Mouse (Mus musculus): Measurements from ENCODE around the gene Gata1. TPM values are rescaled to one million over a fixed set of nuclear protein-coding genes. Genes with fewer than 3 reads are reported as not detected.
"Not testable (repeated sequence)": the region's sequence is repeated elsewhere in the genome, so short reads cannot be mapped to it uniquely, and the experiment has no call there.

Gata1 gene
- polyA plus RNA-seq, 1 experiment from 2014 or later: 1.6 TPM

- no peak overlapping the region for H3K4me2 ChIP-seq
- DNase-seq (no peak), ATAC-seq (ENCODE audit: insufficient read depth) (no peak)
- H3K27ac ChIP-seq (ENCODE audit: low read depth): no peak overlapping the region
- no peaks in the 10 kb centered on the region for H3K36me3 ChIP-seq (ENCODE audit: insufficient read depth)
- no peak overlapping the region for H3K9ac ChIP-seq
- no peaks in the 10 kb centered on the region for H3K27me3 ChIP-seq (ENCODE audit: insufficient read depth, low read length)
- 94% methylated on average over 6 of the region's 6 CpGs for WGBS
- H3K9me3 ChIP-seq (ENCODE audit: low read depth, low read length): no peaks in the 10 kb centered on the region
- no peak for TF ChIP-seq CTCF (IDR thresholded peaks at IDR 0.05; ENCODE audit: low read depth)
- H3K4me3 ChIP-seq (ENCODE audit: low read depth, low read length): no peak overlapping the region
- no peaks in the 10 kb centered on the region for H3K4me1 ChIP-seq (ENCODE audit: insufficient read depth)
Measured at GRCm38 (mm10) chrX:7937667-7938066, 40.2 kb downstream of the Gata1 start.

- DNase-seq: no peak
- no peak overlapping the region for H3K4me2 ChIP-seq
- no peak for ATAC-seq (ENCODE audit: insufficient read depth)
- H3K4me1 ChIP-seq (ENCODE audit: insufficient read depth): no peaks in the 10 kb centered on the region
- H3K4me3 ChIP-seq (ENCODE audit: low read depth, low read length): no peak overlapping the region
- 52% methylated on average over 11 of the region's 11 CpGs for WGBS
- H3K27ac ChIP-seq (ENCODE audit: low read depth): no peak overlapping the region
- TF ChIP-seq CTCF (IDR thresholded peaks at IDR 0.05; ENCODE audit: low read depth): peak; percentile 35; the same call in 1 of the 2 replicates
- 0 out of 2 replicates have a peak, but pooled peaks cover under 1% of the 10 kb centered on the region for H3K36me3 ChIP-seq (ENCODE audit: insufficient read depth)
- H3K27me3 ChIP-seq (ENCODE audit: insufficient read depth, low read length): no peaks in the 10 kb centered on the region
- H3K9me3 ChIP-seq (ENCODE audit: low read depth, low read length): no peaks in the 10 kb centered on the region
- H3K9ac ChIP-seq: no peak overlapping the region
Measured at GRCm38 (mm10) chrX:7936874-7937273, 41.0 kb downstream of the Gata1 start.

- WGBS: 11% methylated on average over 14 of the region's 19 CpGs
- no peak within 1 kb of the TSS for H3K4me2 ChIP-seq
- 0 out of 2 replicates have a peak, but pooled peaks cover 13% of the 10 kb centered on the region for H3K36me3 ChIP-seq (ENCODE audit: insufficient read depth)
- H3K27ac ChIP-seq (ENCODE audit: low read depth): no peak within 1 kb of the TSS
- no peaks in the 10 kb centered on the region for H3K4me1 ChIP-seq (ENCODE audit: insufficient read depth)
- no peaks in the 10 kb centered on the region for H3K9me3 ChIP-seq (ENCODE audit: low read depth, low read length)
- H3K27me3 ChIP-seq (ENCODE audit: insufficient read depth, low read length): peaks cover 41% of the 10 kb centered on the region
- no peak within 1 kb of the TSS for H3K4me3 ChIP-seq (ENCODE audit: low read depth, low read length)
- ATAC-seq (ENCODE audit: insufficient read depth) (no peak), DNase-seq (no peak)
- no peak within 1 kb of the TSS for H3K9ac ChIP-seq
- no peak for TF ChIP-seq CTCF (IDR thresholded peaks at IDR 0.05; ENCODE audit: low read depth)
Measured at GRCm38 (mm10) chrX:7928270-7928790, 49.5 kb downstream of the Gata1 start, which contains the start of gene Eras. Gene Eras, minus strand, starts transcription at chrX:7928607.

GRCm38 (mm10) chrX:7927116-7927515, 50.8 kb downstream of the Gata1 start:
- Histone ChIP-seq H3K27ac (ENCODE audit: low read depth) (no peak overlapping the region), H3K4me3 (ENCODE audit: low read depth, low read length) (no peak overlapping the region), H3K9me3 (ENCODE audit: low read depth, low read length) (no peaks in the 10 kb centered on the region), H3K4me2 (no peak overlapping the region), H3K36me3 (ENCODE audit: insufficient read depth) (0 out of 2 replicates have a peak, but pooled peaks cover 13% of the 10 kb centered on the region), H3K4me1 (ENCODE audit: insufficient read depth) (no peaks in the 10 kb centered on the region), H3K9ac (no peak overlapping the region), H3K27me3 (ENCODE audit: insufficient read depth, low read length) (peaks cover 53% of the 10 kb centered on the region)
- 16% methylated on average over 10 of the region's 10 CpGs for WGBS
- DNase-seq: no peak
- no peak for TF ChIP-seq CTCF (IDR thresholded peaks at IDR 0.05; ENCODE audit: low read depth)
- ATAC-seq (ENCODE audit: insufficient read depth): no peak

GRCm38 (mm10) chrX:7926266-7926665, 51.6 kb downstream of the Gata1 start:
- H3K4me2 ChIP-seq: no peak overlapping the region
- no peaks in the 10 kb centered on the region for H3K4me1 ChIP-seq (ENCODE audit: insufficient read depth)
- H3K36me3 ChIP-seq (ENCODE audit: insufficient read depth): 0 out of 2 replicates have a peak, but pooled peaks cover 7% of the 10 kb centered on the region
- no peak overlapping the region for H3K27ac ChIP-seq (ENCODE audit: low read depth)
- no peak for DNase-seq
- ATAC-seq (ENCODE audit: insufficient read depth): no peak
- no peaks in the 10 kb centered on the region for H3K9me3 ChIP-seq (ENCODE audit: low read depth, low read length)
- H3K4me3 ChIP-seq (ENCODE audit: low read depth, low read length): no peak overlapping the region
- 61% methylated on average over 6 of the region's 6 CpGs for WGBS
- H3K27me3 ChIP-seq (ENCODE audit: insufficient read depth, low read length): peaks cover 60% of the 10 kb centered on the region
- H3K9ac ChIP-seq: no peak overlapping the region
- no peak for TF ChIP-seq CTCF (IDR thresholded peaks at IDR 0.05; ENCODE audit: low read depth)

GRCm38 (mm10) chrX:7922032-7922431, 55.8 kb downstream of the Gata1 start:
- DNase-seq (no peak), ATAC-seq (ENCODE audit: insufficient read depth) (no peak)
- no peaks in the 10 kb centered on the region for H3K9me3 ChIP-seq (ENCODE audit: low read depth, low read length)
- no peak overlapping the region for H3K27ac ChIP-seq (ENCODE audit: low read depth)
- no peak for TF ChIP-seq CTCF (IDR thresholded peaks at IDR 0.05; ENCODE audit: low read depth)
- peaks cover 62% of the 10 kb centered on the region for H3K27me3 ChIP-seq (ENCODE audit: insufficient read depth, low read length)
- H3K36me3 ChIP-seq (ENCODE audit: insufficient read depth): no peaks in the 10 kb centered on the region
- H3K4me1 ChIP-seq (ENCODE audit: insufficient read depth): no peaks in the 10 kb centered on the region
- H3K4me3 ChIP-seq (ENCODE audit: low read depth, low read length): peak overlapping the region; percentile 19
- H3K4me2 ChIP-seq: peak overlapping the region; percentile 46
- H3K9ac ChIP-seq: no peak overlapping the region
- WGBS: 7% methylated on average over 37 of the region's 48 CpGs

- H3K4me3 ChIP-seq (ENCODE audit: low read depth, low read length): peak within 1 kb of the TSS; percentile 15
- H3K4me2 ChIP-seq: peak within 1 kb of the TSS; percentile 45
- no peaks in the 10 kb centered on the region for H3K4me1 ChIP-seq (ENCODE audit: insufficient read depth)
- peak; percentile 35; the same call in 1 of the 2 replicates for ATAC-seq (ENCODE audit: insufficient read depth)
- peak; percentile 4 for DNase-seq
- H3K9ac ChIP-seq: no peak within 1 kb of the TSS
- 8% methylated on average over 30 of the region's 40 CpGs for WGBS
- H3K27me3 ChIP-seq (ENCODE audit: insufficient read depth, low read length): peaks cover 49% of the 10 kb centered on the region
- no peaks in the 10 kb centered on the region for H3K36me3 ChIP-seq (ENCODE audit: insufficient read depth)
- no peak for TF ChIP-seq CTCF (IDR thresholded peaks at IDR 0.05; ENCODE audit: low read depth)
- H3K9me3 ChIP-seq (ENCODE audit: low read depth, low read length): no peaks in the 10 kb centered on the region
- H3K27ac ChIP-seq (ENCODE audit: low read depth): no peak within 1 kb of the TSS
Measured at GRCm38 (mm10) chrX:7919601-7920383, 58.1 kb downstream of the Gata1 start, which contains the start of gene Pcsk1n. Gene Pcsk1n, plus strand, starts transcription at chrX:7919822.

GRCm38 (mm10) chrX:7917960-7918359, 59.9 kb downstream of the Gata1 start:
- H3K36me3 ChIP-seq (ENCODE audit: insufficient read depth); ATAC-seq (ENCODE audit: insufficient read depth); H3K4me2 ChIP-seq; H3K9me3 ChIP-seq (ENCODE audit: low read depth, low read length); H3K4me1 ChIP-seq (ENCODE audit: insufficient read depth); H3K27ac ChIP-seq (ENCODE audit: low read depth); H3K4me3 ChIP-seq (ENCODE audit: low read depth, low read length); DNase-seq; H3K9ac ChIP-seq: not testable (repeated sequence)
- 68% methylated on average over 6 of the region's 6 CpGs for WGBS
- peaks cover 32% of the 10 kb centered on the region for H3K27me3 ChIP-seq (ENCODE audit: insufficient read depth, low read length)

GRCm38 (mm10) chrX:7915669-7916068, 62.2 kb downstream of the Gata1 start:
- H3K9me3 ChIP-seq (ENCODE audit: low read depth, low read length); H3K36me3 ChIP-seq (ENCODE audit: insufficient read depth); H3K9ac ChIP-seq; H3K4me1 ChIP-seq (ENCODE audit: insufficient read depth); H3K4me3 ChIP-seq (ENCODE audit: low read depth, low read length); H3K27ac ChIP-seq (ENCODE audit: low read depth); H3K4me2 ChIP-seq; ATAC-seq (ENCODE audit: insufficient read depth): not testable (repeated sequence)
- peak; percentile 8 for DNase-seq
- H3K27me3 ChIP-seq (ENCODE audit: insufficient read depth, low read length): peaks cover 11% of the 10 kb centered on the region
- WGBS: 15% methylated on average over 3 of the region's 3 CpGs

Measured in lung, embryonic 14.5 days (tissue).